Mouse (Mus musculus) spleen, adult 2 months (tissue): Measurements from ENCODE around the gene Cnot8.

Experiments used
- CTCF ChIP-seq: fragments of 200-500 bp; IDR thresholded peaks from 2 replicates; pipeline ENCODE4 v1.5.1; 2011; ENCODE audit warnings: mild to moderate bottlenecking, inconsistent platforms; ENCODE audit not compliant: insufficient read depth, insufficient read length, insufficient replicate concordance; ENCODE audit errors: extremely low read depth
- POLR2A ChIP-seq: fragments of 200-500 bp; IDR thresholded peaks from 2 replicates; pipeline ENCODE4 v1.6.1; 2011; ENCODE audit warnings: low read depth, low read length, inconsistent platforms

DNA sequence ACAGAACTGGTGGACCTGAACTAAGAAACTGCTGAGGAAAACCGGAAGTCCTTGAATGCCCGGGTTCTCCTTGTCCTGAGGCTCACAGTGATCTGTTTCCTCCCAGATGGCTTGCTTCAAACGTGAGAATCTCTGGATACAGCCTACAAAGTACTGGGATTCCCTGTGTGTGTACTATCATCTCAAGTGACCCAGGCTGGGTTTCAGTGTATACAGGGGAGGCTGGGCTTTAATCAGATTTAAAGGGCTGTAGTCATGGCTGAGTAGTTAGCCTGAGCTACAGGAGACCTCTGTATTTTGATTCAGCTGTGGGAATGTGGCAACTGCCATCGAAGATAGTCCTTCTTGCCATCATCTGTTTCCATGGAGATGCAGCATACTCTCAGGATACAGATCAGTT is 26.7 kb upstream of the Cnot8 start:
- TF ChIP-seq CTCF (no peak), POLR2A (no peak)
